Mouse (Mus musculus) C2C12 (cell line): Measurements from ENCODE around the gene Rtl9.

Source experiments
- CTCF ChIP-seq: IDR thresholded peaks from one replicate; pipeline ENCODE4 v1.5.1; 2011; ENCODE audit not compliant: control insufficient read depth, insufficient read depth, insufficient read length
- FOSL1 ChIP-seq: IDR thresholded peaks from one replicate; pipeline ENCODE4 v1.8.0; 2011; ENCODE audit warnings: mild to moderate bottlenecking, low read length; ENCODE audit not compliant: poor library complexity, insufficient read depth, severe bottlenecking
- MAX ChIP-seq: IDR thresholded peaks from one replicate; pipeline ENCODE4 v1.6.1; 2011; ENCODE audit warnings: mild to moderate bottlenecking, control low read depth
- MYOD1 ChIP-seq: IDR thresholded peaks from one replicate; pipeline ENCODE4 v1.6.1; 2011; ENCODE audit warnings: low read depth; ENCODE audit not compliant: control insufficient read depth, insufficient read length
- USF1 ChIP-seq: IDR thresholded peaks from one replicate; pipeline ENCODE4 v1.6.1; 2011; ENCODE audit warnings: low read depth, mild to moderate bottlenecking, control low read depth, moderate library complexity

DNA sequence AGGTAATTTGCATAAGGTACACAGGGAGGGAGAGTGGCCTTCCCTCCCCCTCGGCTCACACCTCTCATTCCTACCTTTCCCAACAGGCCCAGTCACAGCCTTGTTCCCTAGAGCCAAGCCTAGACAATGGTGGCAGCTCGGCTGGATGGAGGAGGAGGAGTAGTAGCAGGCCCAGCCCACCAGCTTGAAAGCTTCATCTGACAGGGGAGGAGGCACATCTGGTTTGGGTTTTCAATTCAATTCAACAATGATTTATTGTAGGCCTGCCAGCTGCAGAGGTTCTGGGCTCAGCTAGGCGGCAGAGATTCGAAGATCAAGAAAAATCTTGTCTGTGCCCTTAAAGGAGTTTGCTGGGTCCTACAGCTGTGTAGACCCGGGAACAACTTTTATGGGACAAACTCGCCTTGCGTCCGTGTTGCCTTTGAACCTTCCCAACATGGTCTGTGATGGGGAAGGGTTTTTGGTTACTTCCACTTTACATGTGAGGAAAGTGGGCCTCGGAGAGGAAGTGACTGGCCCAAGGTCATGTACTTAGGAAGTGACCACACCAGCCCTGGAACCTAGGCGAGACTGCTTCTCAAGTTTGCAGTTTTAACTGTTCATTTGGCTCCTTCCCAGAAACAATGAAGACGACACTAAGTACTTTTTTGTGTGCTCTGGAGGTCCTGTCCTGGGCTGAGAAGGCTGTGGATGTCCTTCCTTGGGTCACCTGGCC is 36.6 kb upstream of the Rtl9 start:
- TF ChIP-seq CTCF (no peak), USF1 (no peak), MAX (no peak), MYOD1 (no peak), FOSL1 (no peak)
